Mouse (Mus musculus): Measurements from ENCODE around the gene Eps15l1.

Eps15l1 gene

GRCm38 (mm10) chr8:72421362-72422335 is at the start of gene Eps15l1:
Eps15l1 (minus strand) TSS chr8:72421460.
- peak; percentile 100 for DNase-seq (ENCODE audit: low read depth, low spot score)

DNA sequence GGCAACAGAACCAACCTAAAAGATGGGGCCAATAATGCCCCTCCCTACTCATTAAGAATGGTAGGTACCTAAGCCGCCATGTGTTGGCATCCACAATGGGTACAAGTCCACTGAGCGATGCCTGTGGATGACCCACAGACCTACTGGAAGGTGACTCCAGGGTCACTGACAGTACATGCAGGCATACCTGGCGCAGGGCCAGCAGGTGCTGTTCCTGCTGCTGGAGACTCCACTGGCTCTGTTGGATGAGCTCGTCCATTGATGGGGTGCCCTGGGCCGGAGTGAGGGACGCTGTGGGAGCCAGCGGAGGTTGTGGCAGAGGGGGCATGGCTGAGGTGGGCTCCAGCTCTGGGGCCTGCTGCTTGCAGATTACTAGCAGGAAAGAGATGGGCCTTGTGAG is 49.4 kb upstream of the Eps15l1 start:
- DNase-seq (ENCODE audit: low read depth, low spot score), result no peak

DNA sequence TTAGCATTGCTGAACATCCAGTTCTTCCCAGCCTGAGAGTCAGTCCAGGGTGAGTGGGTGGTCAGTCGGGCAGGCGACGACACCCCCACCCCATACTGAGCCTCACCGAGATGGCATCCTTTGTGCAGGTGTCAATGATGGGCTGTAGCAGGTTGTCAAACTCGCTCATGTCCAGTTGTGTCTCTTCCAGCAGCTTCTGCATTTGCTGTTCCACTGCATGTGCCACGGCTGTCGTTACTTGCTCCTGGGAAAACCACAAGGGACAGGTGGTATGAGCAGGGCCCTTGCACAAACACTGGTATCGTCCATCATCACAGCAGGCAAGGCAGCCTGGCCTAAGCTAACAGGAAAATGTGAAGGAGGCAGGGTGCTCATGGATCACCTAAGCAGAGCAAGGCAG is 48.7 kb upstream of the Eps15l1 start:
- DNase-seq (ENCODE audit: low read depth, low spot score), result no peak

- no peak for DNase-seq (ENCODE audit: low read depth, low spot score)
Observed at GRCm38 (mm10) chr8:72469243-72469642, 48.0 kb upstream of the Eps15l1 start.

GRCm38 (mm10) chr8:72464211-72464610 is 43.0 kb upstream of the Eps15l1 start:
- DNase-seq (ENCODE audit: low read depth, low spot score), result no peak

- no peak for DNase-seq (ENCODE audit: low read depth, low spot score)
Observed at GRCm38 (mm10) chr8:72459881-72460533, 38.7 kb upstream of the Eps15l1 start.

DNA sequence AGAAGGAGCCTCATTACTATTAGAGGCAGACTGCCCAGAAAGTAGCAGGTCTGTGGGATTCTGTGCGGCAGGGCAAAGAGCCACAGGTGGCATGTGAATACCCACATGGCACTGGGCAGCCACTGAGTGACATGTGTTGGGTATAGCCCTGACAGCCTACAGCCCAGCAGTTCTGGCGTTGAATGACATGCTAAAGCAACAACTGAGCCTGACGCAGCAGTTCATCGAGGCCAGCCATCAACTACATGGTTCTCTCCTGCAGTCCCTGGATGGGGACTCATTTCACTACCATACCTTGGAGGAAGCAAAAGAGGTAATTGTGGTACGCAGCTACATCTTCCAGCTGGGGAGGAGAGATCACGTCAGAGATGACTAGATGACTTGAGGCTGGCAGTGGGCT is 37.2 kb upstream of the Eps15l1 start:
- DNase-seq (ENCODE audit: low read depth, low spot score), result no peak

GRCm38 (mm10) chr8:72457806-72458205 is 36.5 kb upstream of the Eps15l1 start:
- no peak for DNase-seq (ENCODE audit: low read depth, low spot score)

DNA sequence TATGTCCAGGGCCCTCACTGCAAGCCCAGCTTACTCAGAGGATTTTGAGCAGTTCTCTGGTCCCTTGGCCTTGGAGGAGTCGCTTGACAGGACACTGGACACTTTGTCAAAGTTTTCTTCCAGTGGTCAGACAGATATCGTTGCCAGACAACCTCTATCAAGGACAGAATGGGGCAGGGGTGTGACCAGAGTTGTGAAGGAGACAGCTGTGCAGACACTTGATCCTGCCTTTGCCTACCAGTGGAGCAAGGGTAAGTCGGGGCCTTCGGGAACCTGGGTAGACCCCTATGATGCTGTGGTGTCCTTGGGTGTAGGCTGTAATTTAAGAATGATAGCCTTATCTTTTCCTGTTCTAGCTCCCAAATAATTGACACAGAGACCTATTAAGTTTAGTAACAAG is 34.1 kb upstream of the Eps15l1 start:
- no peak for DNase-seq (ENCODE audit: low read depth, low spot score)

GRCm38 (mm10) chr8:72453904-72454303 is 32.6 kb upstream of the Eps15l1 start:
- DNase-seq (ENCODE audit: low read depth, low spot score), result no peak

GRCm38 (mm10) chr8:72451516-72451915 is 30.3 kb upstream of the Eps15l1 start:
- DNase-seq (ENCODE audit: low read depth, low spot score), result no peak

DNA sequence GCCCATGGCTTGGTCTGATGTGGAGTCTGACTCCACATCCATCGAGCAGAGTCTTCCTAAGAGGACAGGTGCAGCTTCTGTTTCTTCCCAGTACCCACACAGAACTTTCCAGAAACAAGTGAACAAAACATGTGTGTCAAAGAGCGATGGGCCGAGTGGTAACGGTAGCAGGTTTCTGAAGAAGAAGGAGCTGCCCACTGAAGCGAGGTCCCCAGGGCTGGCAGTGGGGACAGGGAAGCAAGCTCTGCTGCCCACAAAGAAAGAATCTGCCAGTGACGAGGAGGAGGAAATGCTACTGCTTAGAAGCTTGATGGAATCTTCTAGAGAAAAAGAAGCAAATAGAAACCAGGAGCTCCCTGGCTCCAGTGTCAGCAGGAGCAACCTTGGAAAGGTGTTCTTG is 23.8 kb upstream of the Eps15l1 start:
- DNase-seq (ENCODE audit: low read depth, low spot score), result no peak

DNA sequence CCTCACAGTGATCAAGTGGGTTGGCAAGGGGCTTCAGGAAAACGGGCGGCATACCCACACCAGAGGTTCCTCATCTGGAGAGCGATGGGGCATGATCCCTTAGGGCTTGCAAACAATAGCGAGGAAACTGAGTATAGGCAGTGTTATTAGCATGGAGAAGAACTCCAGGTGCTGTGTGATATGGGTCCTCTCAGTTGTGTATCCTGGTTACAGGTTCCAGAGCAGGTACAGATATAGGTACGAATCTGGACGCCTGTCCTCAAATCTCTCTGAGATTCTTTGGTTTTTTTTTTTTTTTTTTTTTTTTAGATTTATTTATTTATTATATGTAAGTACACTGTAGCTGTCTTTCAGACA is 22.7 kb upstream of the Eps15l1 start:
- DNase-seq (ENCODE audit: low read depth, low spot score), result no peak

- DNase-seq (ENCODE audit: low read depth, low spot score), result peak; percentile 97
Observed at GRCm38 (mm10) chr8:72443338-72443993, 22.2 kb upstream of the Eps15l1 start, which contains the start of the genes Calr3 and 1700030K09Rik. Calr3 (minus strand) TSS chr8:72443870. 1700030K09Rik (plus strand) TSS chr8:72443880.

DNA sequence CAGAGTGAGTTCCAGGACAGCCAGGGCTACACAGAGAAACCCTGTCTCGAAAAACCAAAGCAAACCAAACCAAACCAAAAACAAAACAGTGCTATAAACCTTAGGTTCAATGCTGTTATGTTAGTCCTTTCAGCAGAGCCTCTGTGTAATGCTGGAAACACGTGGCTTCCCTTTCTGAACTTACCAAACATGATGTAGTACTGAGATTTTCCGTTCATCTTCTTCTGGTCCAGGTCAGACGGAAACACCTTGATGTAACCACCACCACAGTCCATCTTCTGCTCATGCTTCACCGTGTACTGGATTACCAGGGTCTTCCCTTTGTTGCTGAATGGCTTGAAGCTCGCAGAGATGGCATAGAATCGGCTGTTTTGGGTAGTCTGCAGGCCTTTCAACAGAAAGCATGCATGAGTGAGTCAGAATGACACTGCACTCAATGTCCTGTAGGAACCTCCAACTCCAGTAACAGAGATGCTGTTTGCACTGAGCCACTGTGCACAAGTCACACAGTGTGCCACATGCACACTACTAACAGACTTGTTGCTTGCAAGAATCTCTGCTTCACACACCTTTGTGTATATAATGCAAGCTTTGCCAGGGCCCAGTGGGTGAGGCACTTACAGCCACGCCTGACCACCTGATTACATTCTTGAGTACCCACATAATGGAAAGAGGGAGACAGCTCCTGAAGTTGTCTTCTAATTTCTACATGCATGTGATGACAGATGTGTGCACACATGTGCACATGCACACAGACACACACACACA is 17.2 kb upstream of the Eps15l1 start:
- DNase-seq (ENCODE audit: low read depth, low spot score), result no peak

- DNase-seq (ENCODE audit: low read depth, low spot score), result no peak
Observed at GRCm38 (mm10) chr8:72434952-72435351, 13.7 kb upstream of the Eps15l1 start.

DNA sequence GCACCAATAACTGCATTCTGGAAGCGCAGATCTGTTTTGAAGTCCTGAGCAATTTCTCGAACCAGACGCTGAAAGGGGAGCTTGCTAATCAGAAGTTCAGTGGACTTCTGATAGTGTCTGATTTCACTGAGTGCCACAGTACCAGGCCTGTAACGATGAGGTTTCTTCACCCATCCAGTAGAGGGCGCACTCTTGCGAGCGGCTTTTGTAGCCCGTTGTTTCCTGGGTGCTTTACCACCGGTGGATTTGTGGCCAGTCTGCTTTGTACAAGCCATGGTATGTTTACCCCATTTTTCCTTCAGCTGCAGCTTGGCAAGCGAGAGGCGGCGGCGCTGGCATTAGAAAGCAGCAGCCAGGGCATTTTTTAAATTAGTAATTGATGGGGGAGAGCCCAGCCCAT is 8.4 kb upstream of the Eps15l1 start:
- DNase-seq (ENCODE audit: low read depth, low spot score), result no peak

DNA sequence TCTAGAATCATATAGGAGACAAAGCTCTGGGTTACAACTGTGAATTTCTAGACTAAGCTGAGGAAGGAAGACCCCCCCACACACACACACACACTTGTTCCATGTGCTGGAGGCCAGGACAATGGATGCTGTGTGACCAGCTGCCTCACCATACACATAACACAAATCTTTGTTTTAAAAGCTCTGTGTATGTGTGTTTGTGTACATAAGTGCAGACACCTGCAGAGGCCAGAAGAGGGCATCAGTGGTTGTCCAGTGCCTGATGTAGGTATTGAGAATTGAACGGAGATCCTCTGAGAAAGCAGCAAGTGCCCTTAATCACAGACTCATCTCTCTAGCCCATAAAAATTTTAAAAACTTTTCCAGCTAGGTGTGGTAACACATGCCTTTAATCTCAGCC is 1.7 kb upstream of the Eps15l1 start:
- no peak for DNase-seq (ENCODE audit: low read depth, low spot score)

DNA sequence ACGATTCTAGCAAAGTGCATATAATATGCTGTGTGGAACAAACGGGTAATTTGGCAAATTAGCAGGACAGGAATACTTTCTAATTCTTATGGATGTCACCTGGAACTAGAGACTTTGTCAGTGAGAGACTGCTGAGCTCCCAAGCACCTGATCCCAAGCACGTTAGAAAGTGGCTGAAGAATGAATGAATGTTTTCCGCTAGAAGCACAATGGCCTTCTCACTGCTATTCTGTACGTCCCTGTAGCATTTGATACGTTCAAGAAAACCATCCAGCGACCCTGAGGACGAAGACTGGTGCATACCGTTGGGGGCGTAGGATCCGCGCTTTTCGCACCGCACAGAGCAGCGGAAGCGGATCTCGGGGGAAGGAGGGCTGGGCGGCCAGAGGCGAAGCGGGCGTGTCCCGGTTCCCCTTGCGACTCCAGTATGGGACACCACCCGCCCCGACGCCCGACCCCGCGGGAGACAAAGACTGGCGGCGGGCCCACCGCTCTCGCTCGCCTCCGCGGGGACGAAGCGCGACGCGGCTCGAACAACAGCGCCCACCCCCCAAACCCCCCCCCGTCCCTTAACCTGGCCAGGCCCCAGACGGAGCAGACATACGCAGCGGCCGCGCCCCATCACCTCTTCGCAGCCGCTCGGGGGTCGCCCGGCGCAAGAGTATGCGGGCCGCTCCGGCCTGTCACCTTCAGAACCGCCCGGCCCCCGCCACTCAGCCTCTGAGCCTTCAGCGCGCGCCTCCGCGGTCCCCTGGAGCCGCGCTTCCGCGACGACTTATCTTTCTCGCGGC is 494 bp downstream of the Eps15l1 start:
- peak; percentile 49 for DNase-seq (ENCODE audit: low read depth, low spot score)

DNA sequence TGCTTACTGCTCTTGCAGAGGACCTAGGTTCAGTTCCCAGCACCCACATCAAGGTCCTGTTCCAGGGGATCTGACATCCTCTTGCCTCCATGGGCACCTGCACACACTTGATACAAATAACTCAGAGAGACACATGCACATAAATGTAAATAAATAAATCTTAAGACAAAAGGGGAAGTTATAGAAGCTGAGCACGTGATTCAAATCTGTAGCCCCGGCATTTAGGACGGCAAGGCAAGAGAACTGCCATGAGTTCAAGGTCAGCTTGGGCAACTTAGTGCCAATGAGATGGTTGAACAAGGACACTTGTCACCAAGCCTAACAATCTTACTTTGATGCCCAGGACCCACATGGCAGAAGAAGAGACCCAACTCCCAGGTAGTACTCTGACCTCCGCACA is 3.2 kb downstream of the Eps15l1 start:
- DNase-seq (ENCODE audit: low read depth, low spot score), result no peak

GRCm38 (mm10) chr8:72415252-72415651 is 6.0 kb downstream of the Eps15l1 start:
- DNase-seq (ENCODE audit: low read depth, low spot score), result no peak

All from mesoderm, embryonic 11.5 days (tissue).